Mouse (Mus musculus) liver, embryonic 16.5 days (tissue): Measurements from ENCODE around the gene St3gal6. TPM values are rescaled to one million over a fixed set of nuclear protein-coding genes. Genes with fewer than 3 reads are reported as not detected.

Source experiments
- ATAC-seq: fragments of 200-750 bp; cut with Nextera tagmentation; 2 replicates; pipeline ENCODE4 v1.8.0; 2017; ENCODE audit warnings: low read depth, mild to moderate bottlenecking, moderate number of reproducible peaks, moderate library complexity
- H3K27ac ChIP-seq: fragments of 300-500 bp; sonication (generic); 2 replicates; pipeline ENCODE4 v1.5.1; 2014; ENCODE audit warnings: mild to moderate bottlenecking, low read length
- H3K27me3 ChIP-seq: fragments of 300-500 bp; sonication (generic); 2 replicates; pipeline ENCODE4 v1.6.1; 2014; ENCODE audit warnings: low read depth, low read length, mixed read lengths; ENCODE audit not compliant: control insufficient read depth, insufficient read depth
- H3K36me3 ChIP-seq: fragments of 300-500 bp; sonication (generic); 2 replicates; pipeline ENCODE4 v1.6.1; 2014; ENCODE audit warnings: mild to moderate bottlenecking; ENCODE audit not compliant: control insufficient read depth, insufficient read depth
- H3K4me1 ChIP-seq: fragments of 300-500 bp; sonication (generic); 2 replicates; pipeline ENCODE4 v1.6.1; 2014; ENCODE audit warnings: low read depth, low read length, mixed read lengths; ENCODE audit not compliant: control insufficient read depth
- H3K4me2 ChIP-seq: fragments of 300-500 bp; sonication (generic); 2 replicates; pipeline ENCODE4 v1.6.1; 2014; ENCODE audit warnings: low read depth, low read length, mixed read lengths
- H3K4me3 ChIP-seq: fragments of 300-500 bp; sonication (generic); 2 replicates; pipeline ENCODE4 v1.5.1; 2014; ENCODE audit warnings: low read depth, mild to moderate bottlenecking, low read length
- H3K9ac ChIP-seq: fragments of 300-500 bp; sonication (generic); 2 replicates; pipeline ENCODE4 v1.6.1; 2014; ENCODE audit warnings: low read depth, low read length
- H3K9me3 ChIP-seq: fragments of 300-500 bp; sonication (generic); replicated peaks from 2 replicates; pipeline ENCODE4 v1.6.1; 2016; ENCODE audit warnings: low read length; ENCODE audit not compliant: control insufficient read depth
- WGBS: fragments of 180-500 bp; shearing (Covaris S2); extraction: QIAGEN DNeasy Blood & Tissue Kit; methylation state at CpG from one replicate; pipeline ENCODE4 v1.1.7; 2014; ENCODE audit not compliant: insufficient replicate concordance; 5-methylcytosine and 5-hydroxymethylcytosine counted together
- polyA plus RNA-seq: library from polyadenylated mRNA; unstranded; fragments of >200 nt; fragmentation: Nextera tagmentation; extraction: Ambion mirVana; gene quantifications from 2 replicates; pipeline ENCODE4 v1.2.1, GENCODE M21; 2015

The St3gal6 gene
- polyA plus RNA-seq, 1 experiment from 2014 or later = 25.1 TPM

GRCm38 (mm10) chr16:58450648-58451047, 73.4 kb downstream of the St3gal6 start:
- WGBS = 61% methylated on average over 6 of the region's 6 CpGs
- ATAC-seq = no peak
- H3K9ac ChIP-seq = no peak overlapping the region
- H3K27ac ChIP-seq = no peak overlapping the region
- no peaks in the 10 kb centered on the region for H3K36me3 ChIP-seq
- no peaks in the 10 kb centered on the region for H3K9me3 ChIP-seq
- no peak overlapping the region for H3K4me3 ChIP-seq
- H3K27me3 ChIP-seq = no peaks in the 10 kb centered on the region
- H3K4me2 ChIP-seq = no peak overlapping the region
- peaks cover 33% of the 10 kb centered on the region for H3K4me1 ChIP-seq

GRCm38 (mm10) chr16:58449073-58449472, 75.0 kb downstream of the St3gal6 start:
- H3K36me3 ChIP-seq = no peaks in the 10 kb centered on the region

DNA sequence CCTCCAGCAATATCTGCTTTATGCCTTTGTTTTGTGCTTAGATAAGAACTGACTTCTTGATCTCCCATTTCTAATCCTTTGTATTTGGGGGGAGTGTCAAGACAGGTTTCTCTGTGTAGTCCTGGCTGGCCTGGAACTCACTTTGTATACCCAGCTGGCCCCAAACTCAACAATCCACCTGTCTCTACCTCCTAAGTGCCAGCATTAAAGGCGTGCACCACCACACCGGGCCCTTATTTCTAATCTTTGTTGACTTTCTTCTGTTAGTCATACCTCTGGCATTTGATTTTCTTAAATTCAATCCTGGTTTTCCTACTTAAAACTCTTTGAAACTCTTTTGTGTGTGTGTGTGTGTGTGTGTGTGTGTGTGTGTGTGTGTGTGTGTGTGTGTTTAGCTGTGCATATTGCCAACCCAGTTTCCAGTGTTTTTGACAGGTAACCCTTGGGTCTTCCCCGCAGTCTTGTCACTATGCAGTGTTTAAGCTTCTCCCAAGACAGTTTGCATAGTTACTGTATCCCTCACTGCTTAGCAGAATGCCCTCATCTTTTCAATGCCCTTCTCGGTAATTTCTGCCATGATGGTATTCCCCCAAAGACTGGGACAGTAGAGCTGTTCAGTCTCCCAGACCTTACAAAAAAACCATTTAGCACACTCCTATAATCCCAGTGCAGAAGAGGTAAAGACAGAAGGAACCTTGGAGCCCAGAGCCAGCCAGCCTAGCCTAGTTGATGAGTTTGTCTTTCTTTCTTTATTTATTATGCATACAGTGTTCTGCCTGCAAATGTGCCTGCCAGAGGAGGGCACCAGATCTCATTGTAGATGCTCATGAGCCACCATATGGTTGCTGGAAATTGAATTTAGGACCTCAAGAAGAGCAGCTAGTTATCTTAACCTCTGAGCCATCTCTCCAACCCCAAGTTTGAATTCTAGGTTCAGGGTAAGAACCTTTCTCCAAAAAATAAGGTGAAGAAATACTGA, 77.5 kb downstream of the St3gal6 start:
- Histone ChIP-seq H3K4me3 (no peak overlapping the region), H3K4me1 (peaks cover 7% of the 10 kb centered on the region), H3K9ac (no peak overlapping the region), H3K4me2 (no peak overlapping the region), H3K27me3 (no peaks in the 10 kb centered on the region), H3K27ac (no peak overlapping the region), H3K9me3 (no peaks in the 10 kb centered on the region), H3K36me3 (no peaks in the 10 kb centered on the region)
- ATAC-seq = no peak
- 83% methylated on average over 4 of the region's 4 CpGs for WGBS

More at GRCm38 (mm10) chr16:58449073-58449472, 75.0 kb downstream of the St3gal6 start:
- WGBS = 64% methylated on average over 4 of the region's 4 CpGs
- Histone ChIP-seq H3K4me3 (no peak overlapping the region), H3K27ac (no peak overlapping the region), H3K9me3 (no peaks in the 10 kb centered on the region), H3K4me2 (no peak overlapping the region), H3K4me1 (peaks cover 22% of the 10 kb centered on the region), H3K9ac (no peak overlapping the region), H3K27me3 (no peaks in the 10 kb centered on the region)
- no peak for ATAC-seq

DNA sequence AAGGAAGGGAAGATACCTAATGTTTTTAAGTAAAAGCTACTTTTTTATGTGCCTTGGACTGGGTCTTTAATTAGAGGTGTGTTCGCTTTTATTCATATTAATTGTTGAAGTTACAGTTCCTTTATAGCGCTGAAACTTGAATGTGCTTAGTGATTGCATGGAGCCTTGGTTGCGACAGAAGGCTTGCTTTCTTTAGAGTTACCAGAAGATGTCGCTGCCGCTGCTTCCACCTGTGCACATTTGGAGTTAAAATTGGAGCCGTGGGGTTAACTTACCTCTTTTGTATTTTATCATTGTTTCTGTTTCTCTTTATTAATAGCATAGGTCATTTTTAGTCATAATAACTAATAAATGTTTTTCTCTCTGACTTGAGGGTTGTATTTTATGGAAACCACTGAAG, 79.3 kb downstream of the St3gal6 start:
- H3K27me3 ChIP-seq = no peaks in the 10 kb centered on the region
- H3K36me3 ChIP-seq = no peaks in the 10 kb centered on the region
- WGBS = 48% methylated on average over 6 of the region's 6 CpGs
- peaks cover 7% of the 10 kb centered on the region for H3K4me1 ChIP-seq
- H3K4me2 ChIP-seq = no peak overlapping the region
- ATAC-seq = no peak
- no peak overlapping the region for H3K9ac ChIP-seq
- H3K27ac ChIP-seq = no peak overlapping the region
- H3K4me3 ChIP-seq = no peak overlapping the region
- H3K9me3 ChIP-seq = no peaks in the 10 kb centered on the region

DNA sequence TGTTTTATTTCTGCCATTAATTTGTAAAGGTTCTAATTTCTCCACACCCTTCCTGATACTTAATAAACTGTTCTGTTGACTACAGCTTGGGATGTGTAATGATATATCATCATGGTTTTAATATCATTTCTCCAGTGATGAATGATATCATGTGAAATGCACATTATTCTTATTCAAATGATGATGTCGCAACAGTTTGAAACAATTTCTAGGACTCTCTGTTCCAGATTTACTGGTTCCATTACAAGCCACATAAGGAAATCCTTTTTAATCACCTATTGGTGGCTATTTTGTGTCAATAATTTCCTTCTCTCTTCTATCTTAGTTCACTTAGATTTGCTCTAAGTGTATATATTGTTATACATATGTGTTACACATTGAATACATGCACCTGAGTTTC, 91.7 kb downstream of the St3gal6 start:
- H3K36me3 ChIP-seq = no peaks in the 10 kb centered on the region
- no peaks in the 10 kb centered on the region for H3K9me3 ChIP-seq
- 72% methylated on average over 1 of the region's 1 CpGs for WGBS
- H3K4me1 ChIP-seq = no peaks in the 10 kb centered on the region; the same call in 1 of the 2 replicates
- H3K4me2 ChIP-seq = no peak overlapping the region
- no peak for ATAC-seq
- H3K27me3 ChIP-seq = no peaks in the 10 kb centered on the region
- no peak overlapping the region for H3K9ac ChIP-seq
- no peak overlapping the region for H3K4me3 ChIP-seq
- H3K27ac ChIP-seq = no peak overlapping the region

GRCm38 (mm10) chr16:58430246-58430645, 93.8 kb downstream of the St3gal6 start:
- no peak overlapping the region for H3K4me3 ChIP-seq
- ATAC-seq = no peak
- no peak overlapping the region for H3K4me2 ChIP-seq
- no peak overlapping the region for H3K27ac ChIP-seq
- H3K36me3 ChIP-seq = no peaks in the 10 kb centered on the region
- no peaks in the 10 kb centered on the region for H3K9me3 ChIP-seq
- H3K27me3 ChIP-seq = no peaks in the 10 kb centered on the region
- no peak overlapping the region for H3K9ac ChIP-seq
- WGBS = 61% methylated on average over 7 of the region's 7 CpGs
- H3K4me1 ChIP-seq = no peaks in the 10 kb centered on the region; the same call in 1 of the 2 replicates

DNA sequence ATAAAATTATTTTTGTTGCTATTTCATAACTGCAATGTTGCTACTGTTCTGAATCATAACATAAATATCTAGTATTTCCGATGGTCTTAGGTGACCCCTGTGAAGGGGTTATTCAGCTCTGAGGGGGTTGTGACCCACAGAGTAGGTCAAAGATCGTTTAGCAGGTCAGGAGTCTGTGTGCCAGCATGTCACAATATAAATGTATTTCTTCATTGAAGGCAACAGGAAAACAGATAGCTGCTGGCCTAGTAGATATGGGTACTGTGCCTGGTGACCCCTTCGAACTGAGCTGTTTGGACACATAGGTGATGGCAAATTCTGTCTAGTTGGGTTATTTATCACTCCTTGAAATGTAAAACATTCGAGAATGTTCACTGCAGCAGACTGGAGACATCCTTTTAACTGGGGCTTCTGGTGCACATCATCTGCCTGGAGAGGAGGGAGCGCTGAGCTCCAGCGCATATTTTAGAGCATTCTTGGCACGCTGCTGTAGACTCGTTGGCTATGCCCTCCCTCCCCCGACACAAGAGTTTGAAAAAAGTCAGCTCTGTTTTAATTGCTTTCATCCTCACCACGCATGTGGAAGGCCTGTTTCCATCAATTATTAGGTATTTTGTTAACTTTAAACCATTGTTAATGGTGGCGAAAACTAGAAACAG, 102.2 kb downstream of the St3gal6 start:
- Histone ChIP-seq H3K27me3 (no peaks in the 10 kb centered on the region), H3K9ac (no peak overlapping the region), H3K4me2 (no peak overlapping the region), H3K4me1 (no peaks in the 10 kb centered on the region), H3K4me3 (no peak overlapping the region), H3K27ac (no peak overlapping the region), H3K9me3 (no peaks in the 10 kb centered on the region), H3K36me3 (no peaks in the 10 kb centered on the region)
- WGBS = 56% methylated on average over 11 of the region's 11 CpGs
- ATAC-seq = no peak
